Mouse (Mus musculus) CH12.LX (cell line): ENCODE measurements at regions not wholly inside any gene's neighbourhood (a gene's known extent, or its start where the extent isn't known, plus 50 kb on each side); places are given as distances from the start of the nearest gene placed in this dataset.

Experiments
- CHD1 ChIP-seq: IDR thresholded peaks from 2 replicates; pipeline ENCODE4 v1.6.1; 2012; ENCODE audit warnings: low read depth, low read length, improper control_type of control experiment, inconsistent platforms
- CTCF ChIP-seq, 2 experiments: IDR thresholded peaks in 1 of 2; conservative IDR thresholded peaks in 1 of 2; 2 replicates each; pipeline ENCODE4 v1.5.1; 2011 to 2012; ENCODE audit warnings: low read depth in 2 of 2, low read length in 2 of 2, improper control_type of control experiment in 1 of 2, inconsistent platforms in 1 of 2, mild to moderate bottlenecking in 1 of 2, moderate library complexity in 1 of 2
- POLR2A ChIP-seq: IDR thresholded peaks from 2 replicates; pipeline ENCODE4 v1.6.1; 2011; ENCODE audit warnings: low read depth, mild to moderate bottlenecking, improper control_type of control experiment, low read length
- POLR2AphosphoS2 ChIP-seq: IDR thresholded peaks from 2 replicates; pipeline ENCODE4 v1.6.1; 2011; ENCODE audit warnings: low read depth, low read length, improper control_type of control experiment
- RAD21 ChIP-seq: IDR thresholded peaks from 2 replicates; pipeline ENCODE4 v1.6.1; 2011; ENCODE audit warnings: low read depth, mild to moderate bottlenecking, low read length, improper control_type of control experiment, moderate library complexity
- RCOR1 ChIP-seq: conservative IDR thresholded peaks from 2 replicates; pipeline ENCODE4 v1.6.1; 2012; ENCODE audit warnings: low read depth, mild to moderate bottlenecking, inconsistent platforms, low read length, improper control_type of control experiment
- SMC3 ChIP-seq: IDR thresholded peaks from 2 replicates; pipeline ENCODE4 v1.6.1; 2011; ENCODE audit warnings: low read depth, low read length, improper control_type of control experiment
- TBP ChIP-seq: conservative IDR thresholded peaks from 2 replicates; pipeline ENCODE4 v1.6.1; 2011; ENCODE audit warnings: low read depth, low read length, improper control_type of control experiment
- ZNF384 ChIP-seq: IDR thresholded peaks from 2 replicates; pipeline ENCODE4 v1.6.1; 2012; ENCODE audit warnings: low read depth, low read length, improper control_type of control experiment, inconsistent platforms

DNA sequence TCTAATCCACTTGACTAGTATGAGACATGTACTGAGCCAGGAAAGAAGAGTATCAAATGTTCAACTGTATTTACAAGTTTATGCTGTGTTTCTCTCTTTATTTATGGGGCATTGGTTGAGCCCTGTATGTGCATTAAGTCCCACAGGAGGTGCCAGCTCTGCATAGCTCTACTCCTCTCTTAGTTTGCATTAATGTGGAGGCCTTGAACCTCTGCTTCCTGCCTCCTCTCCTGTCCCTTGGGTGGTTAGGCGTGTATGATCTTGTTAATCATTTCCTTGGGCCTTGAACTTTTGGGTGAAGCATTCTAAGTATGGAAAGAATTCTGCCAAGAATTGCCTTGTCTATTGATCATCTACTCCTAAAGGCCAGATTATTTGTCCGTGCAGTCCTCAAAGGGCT, 291.9 kb upstream of the Jag1 start:
- TF ChIP-seq POLR2AphosphoS2 (no peak), POLR2A (no peak), RAD21 (no peak), CTCF (conservative IDR thresholded peaks at IDR 0.05 in 1 of 2, IDR thresholded peaks at IDR 0.05 in 1 of 2; ENCODE audit: low read depth in 2 of 2, low read length in 2 of 2) (no peak), CHD1 (no peak), TBP (no peak), SMC3 (no peak), RCOR1 (no peak), ZNF384 (no peak)
